Comparison of ENCODE assay signal across 8 mouse cellular contexts in the genomic region with DNA sequence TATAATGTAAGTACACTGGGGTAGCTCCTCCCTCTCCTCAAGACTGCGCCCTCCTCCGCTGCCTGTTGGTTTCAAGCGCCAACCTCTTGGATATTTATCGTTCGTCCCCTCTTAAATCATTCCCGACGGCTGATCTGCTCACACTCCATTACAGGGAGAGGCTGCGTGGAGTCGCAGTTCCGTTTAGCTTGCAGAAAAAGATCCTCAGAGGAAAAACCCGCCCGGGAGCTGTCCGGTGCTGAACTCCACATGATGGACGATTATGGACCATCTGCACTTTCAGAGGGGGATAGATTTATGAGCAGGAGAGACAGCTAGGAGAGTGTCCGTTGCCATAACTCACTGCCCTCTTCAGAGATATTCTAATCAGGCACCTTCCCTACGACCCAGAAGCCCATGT.
DNase-seq lines count a peak whose midpoint lies in the region; ATAC-seq lines count a peak whose summit lies in the region.

No protein-coding gene starts in this region.

- 13% methylated on average over 16 of the region's 16 CpGs for WGBS in forebrain, embryonic 14.5 days
- 11% methylated on average over 16 of the region's 16 CpGs for WGBS in forebrain, embryonic 16.5 days
- WGBS in midbrain, embryonic 11.5 days, result 15% methylated on average over 16 of the region's 16 CpGs
- WGBS in midbrain, embryonic 15.5 days, result 10% methylated on average over 16 of the region's 16 CpGs
- 10% methylated on average over 16 of the region's 16 CpGs for WGBS in hindbrain, embryonic 10.5 days
- WGBS in neural tube, embryonic 12.5 days, result 3% methylated on average over 16 of the region's 16 CpGs

- ATAC-seq in forebrain, embryonic 14.5 days, result no peak
- no peak for ATAC-seq in forebrain, embryonic 16.5 days
- no peak for ATAC-seq in midbrain, embryonic 11.5 days (ENCODE audit: low FRiP score)
- no peak for ATAC-seq in midbrain, embryonic 15.5 days (replicated peaks)
- ATAC-seq in neural tube, embryonic 12.5 days (ENCODE audit: low FRiP score, low read depth), result peak; percentile 49; the same call in 1 of the 2 replicates
- no peak for ATAC-seq in granulocyte monocyte progenitor cell, adult 5-6 weeks (replicated peaks; ENCODE audit: poor library complexity, severe bottlenecking)

- H3K9me3 ChIP-seq in forebrain, embryonic 14.5 days (replicated peaks; ENCODE audit: control insufficient read depth, low read length), result no peaks in the 10 kb centered on the region
- H3K9me3 ChIP-seq in forebrain, embryonic 16.5 days (ENCODE audit: control insufficient read depth, low read length), result no peaks in the 10 kb centered on the region
- no peaks in the 10 kb centered on the region for H3K9me3 ChIP-seq in midbrain, embryonic 11.5 days (ENCODE audit: control insufficient read depth, low read length)
- no peaks in the 10 kb centered on the region for H3K9me3 ChIP-seq in midbrain, embryonic 15.5 days
- no peaks in the 10 kb centered on the region for H3K9me3 ChIP-seq in hindbrain, embryonic 10.5 days
- no peaks in the 10 kb centered on the region for H3K9me3 ChIP-seq in neural tube, embryonic 12.5 days

- 0 out of 2 replicates have a peak, but pooled peaks cover under 1% of the 10 kb centered on the region for H3K4me1 ChIP-seq in forebrain, embryonic 14.5 days (ENCODE audit: control insufficient read depth, insufficient read depth, low read length)
- H3K4me1 ChIP-seq in forebrain, embryonic 16.5 days (replicated peaks; ENCODE audit: control insufficient read depth, insufficient read depth, low read length), result peaks cover 17% of the 10 kb centered on the region
- no peaks in the 10 kb centered on the region for H3K4me1 ChIP-seq in midbrain, embryonic 11.5 days (ENCODE audit: control insufficient read depth, insufficient read depth, low read length)
- H3K4me1 ChIP-seq in midbrain, embryonic 15.5 days, result peaks cover 26% of the 10 kb centered on the region
- peaks cover 15% of the 10 kb centered on the region; the same call in 1 of the 2 replicates for H3K4me1 ChIP-seq in hindbrain, embryonic 10.5 days (replicated peaks)
- H3K4me1 ChIP-seq in neural tube, embryonic 12.5 days, result peaks cover 58% of the 10 kb centered on the region

- no peaks in the 10 kb centered on the region for H3K36me3 ChIP-seq in forebrain, embryonic 14.5 days (ENCODE audit: control insufficient read depth, insufficient read depth, low read length)
- no peaks in the 10 kb centered on the region for H3K36me3 ChIP-seq in forebrain, embryonic 16.5 days (ENCODE audit: control insufficient read depth, insufficient read depth)
- no peaks in the 10 kb centered on the region for H3K36me3 ChIP-seq in midbrain, embryonic 11.5 days (ENCODE audit: control insufficient read depth, insufficient read depth, low read length)
- H3K36me3 ChIP-seq in midbrain, embryonic 15.5 days (replicated peaks), result no peaks in the 10 kb centered on the region
- no peaks in the 10 kb centered on the region for H3K36me3 ChIP-seq in hindbrain, embryonic 10.5 days
- H3K36me3 ChIP-seq in neural tube, embryonic 12.5 days, result no peaks in the 10 kb centered on the region

- no peaks in the 10 kb centered on the region for H3K27me3 ChIP-seq in forebrain, embryonic 14.5 days (replicated peaks; ENCODE audit: control insufficient read depth, insufficient read depth, low read length)
- H3K27me3 ChIP-seq in forebrain, embryonic 16.5 days (replicated peaks; ENCODE audit: control insufficient read depth, insufficient read depth, low read length), result no peaks in the 10 kb centered on the region
- no peaks in the 10 kb centered on the region for H3K27me3 ChIP-seq in midbrain, embryonic 11.5 days (ENCODE audit: control insufficient read depth, insufficient read depth, low read length)
- H3K27me3 ChIP-seq in midbrain, embryonic 15.5 days (replicated peaks), result no peaks in the 10 kb centered on the region
- peaks cover 11% of the 10 kb centered on the region for H3K27me3 ChIP-seq in hindbrain, embryonic 10.5 days (ENCODE audit: insufficient read depth, poor library complexity, severe bottlenecking)
- H3K27me3 ChIP-seq in neural tube, embryonic 12.5 days (replicated peaks), result no peaks in the 10 kb centered on the region

- no peak overlapping the region for H3K9ac ChIP-seq in forebrain, embryonic 14.5 days (ENCODE audit: low read length)
- no peak overlapping the region; the same call in 1 of the 2 replicates for H3K9ac ChIP-seq in forebrain, embryonic 16.5 days (replicated peaks; ENCODE audit: low read depth, low read length)
- no peak overlapping the region for H3K9ac ChIP-seq in midbrain, embryonic 11.5 days (ENCODE audit: low read length)
- no peak overlapping the region for H3K9ac ChIP-seq in midbrain, embryonic 15.5 days
- no peak overlapping the region for H3K9ac ChIP-seq in neural tube, embryonic 12.5 days

- no peak overlapping the region for H3K4me2 ChIP-seq in forebrain, embryonic 14.5 days (ENCODE audit: low read length)
- no peak overlapping the region for H3K4me2 ChIP-seq in forebrain, embryonic 16.5 days (ENCODE audit: low read length)
- no peak overlapping the region for H3K4me2 ChIP-seq in midbrain, embryonic 11.5 days
- H3K4me2 ChIP-seq in midbrain, embryonic 15.5 days, result no peak overlapping the region
- peak overlapping the region; percentile 27 for H3K4me2 ChIP-seq in neural tube, embryonic 12.5 days (replicated peaks)

- no peak overlapping the region for H3K27ac ChIP-seq in forebrain, embryonic 14.5 days (ENCODE audit: low read depth, low read length)
- no peak overlapping the region for H3K27ac ChIP-seq in forebrain, embryonic 16.5 days (ENCODE audit: low read length)
- H3K27ac ChIP-seq in midbrain, embryonic 11.5 days (ENCODE audit: low read depth, low read length), result no peak overlapping the region
- H3K27ac ChIP-seq in midbrain, embryonic 15.5 days, result no peak overlapping the region; the same call in 1 of the 2 replicates
- no peak overlapping the region for H3K27ac ChIP-seq in hindbrain, embryonic 10.5 days
- peak overlapping the region; percentile 37; the same call in 1 of the 2 replicates for H3K27ac ChIP-seq in neural tube, embryonic 12.5 days

- DNase-seq in forebrain, embryonic 14.5 days (ENCODE audit: low spot score), result peak; percentile 33
- peak; percentile 88 for DNase-seq in midbrain, embryonic 11.5 days (ENCODE audit: low spot score, missing footprints)
- DNase-seq in hindbrain, embryonic 10.5 days (ENCODE audit: low spot score), result peak; percentile 60
- DNase-seq in layer of hippocampus, adult 11-12 months (ENCODE audit: low spot score), result no peak

- no peak overlapping the region for H3K4me3 ChIP-seq in forebrain, embryonic 14.5 days (ENCODE audit: low read depth, low read length)
- no peak overlapping the region for H3K4me3 ChIP-seq in forebrain, embryonic 16.5 days (replicated peaks; ENCODE audit: low read length)
- H3K4me3 ChIP-seq in midbrain, embryonic 11.5 days (ENCODE audit: low read depth, low read length), result no peak overlapping the region
- H3K4me3 ChIP-seq in midbrain, embryonic 15.5 days, result no peak overlapping the region
- no peak overlapping the region for H3K4me3 ChIP-seq in hindbrain, embryonic 10.5 days
- no peak overlapping the region for H3K4me3 ChIP-seq in neural tube, embryonic 12.5 days
